Mouse (Mus musculus): ENCODE measurements around the gene Itpkb. TPM values are rescaled to one million over a fixed set of nuclear protein-coding genes. Genes with fewer than 3 reads are reported as not detected.
A peak's percentile ranks its signal among the peaks of the same experiment; 100 is the strongest.

The Itpkb gene
- total RNA-seq, 2 experiments from 2014 or later, result 10.9 to 11.5 TPM

GRCm38 (mm10) chr1:180313517-180314440, 16.5 kb upstream of the Itpkb start:
- no peak for ATAC-seq (ENCODE audit: poor library complexity, severe bottlenecking)

- peak; percentile 29 for ATAC-seq (ENCODE audit: poor library complexity, severe bottlenecking)
Observed at GRCm38 (mm10) chr1:180314641-180315040, 15.6 kb upstream of the Itpkb start.

- ATAC-seq (ENCODE audit: poor library complexity, severe bottlenecking), result no peak
Observed at GRCm38 (mm10) chr1:180315127-180315526, 15.2 kb upstream of the Itpkb start.

- ATAC-seq (ENCODE audit: poor library complexity, severe bottlenecking), result no peak
Observed at GRCm38 (mm10) chr1:180317450-180317849, 12.8 kb upstream of the Itpkb start.

GRCm38 (mm10) chr1:180318407-180318806, 11.9 kb upstream of the Itpkb start:
- ATAC-seq (ENCODE audit: poor library complexity, severe bottlenecking), result peak; percentile 90

GRCm38 (mm10) chr1:180319895-180320294, 10.4 kb upstream of the Itpkb start:
- no peak for ATAC-seq (ENCODE audit: poor library complexity, severe bottlenecking)

- no peak for ATAC-seq (ENCODE audit: poor library complexity, severe bottlenecking)
Observed at GRCm38 (mm10) chr1:180322896-180323295, 7.4 kb upstream of the Itpkb start.

- ATAC-seq (ENCODE audit: poor library complexity, severe bottlenecking), result no peak
Observed at GRCm38 (mm10) chr1:180323491-180323890, 6.8 kb upstream of the Itpkb start.

- no peak for ATAC-seq (ENCODE audit: poor library complexity, severe bottlenecking)
Observed at GRCm38 (mm10) chr1:180324271-180324670, 6.0 kb upstream of the Itpkb start.

GRCm38 (mm10) chr1:180328794-180329665, 1.3 kb upstream of the Itpkb start:
- no peak for ATAC-seq (ENCODE audit: poor library complexity, severe bottlenecking)

- no peak for ATAC-seq (ENCODE audit: poor library complexity, severe bottlenecking)
Observed at GRCm38 (mm10) chr1:180329706-180330105, 579 bp upstream of the Itpkb start.

- ATAC-seq (ENCODE audit: poor library complexity, severe bottlenecking), result peak; percentile 37
Observed at GRCm38 (mm10) chr1:180330707-180331545, 641 bp downstream of the Itpkb start.

GRCm38 (mm10) chr1:180331546-180332075, 1.3 kb downstream of the Itpkb start:
- ATAC-seq (ENCODE audit: poor library complexity, severe bottlenecking), result peak; percentile 11; the same call in 1 of the 2 replicates

- no peak; the same call in 1 of the 2 replicates for ATAC-seq (ENCODE audit: poor library complexity, severe bottlenecking)
Observed at GRCm38 (mm10) chr1:180332076-180332927, 2.0 kb downstream of the Itpkb start.

GRCm38 (mm10) chr1:180332928-180333440, 2.7 kb downstream of the Itpkb start:
- no peak for ATAC-seq (ENCODE audit: poor library complexity, severe bottlenecking)

- no peak for ATAC-seq (ENCODE audit: poor library complexity, severe bottlenecking)
Observed at GRCm38 (mm10) chr1:180333588-180333987, 3.3 kb downstream of the Itpkb start.

GRCm38 (mm10) chr1:180334541-180334940, 4.3 kb downstream of the Itpkb start:
- no peak for ATAC-seq (ENCODE audit: poor library complexity, severe bottlenecking)

- ATAC-seq (ENCODE audit: poor library complexity, severe bottlenecking), result no peak
Observed at GRCm38 (mm10) chr1:180335513-180336375, 5.5 kb downstream of the Itpkb start.
